Mouse (Mus musculus) midbrain, embryonic 10.5 days (tissue): ENCODE results near the gene Inka1. TPM values are rescaled to one million over a fixed set of nuclear protein-coding genes. Genes with fewer than 3 reads are reported as not detected.

Experiments used
- DNase-seq: peaks from one replicate; pipeline ENCODE4 v3.0.0-alpha.2; 2017; ENCODE audit warnings: low spot score
- H3K27ac ChIP-seq: fragments of 300-500 bp; sonication (generic); replicated peaks from 2 replicates; pipeline ENCODE4 v1.5.1; 2016; ENCODE audit warnings: mild to moderate bottlenecking
- H3K27me3 ChIP-seq: fragments of 300-500 bp; sonication (generic); 2 replicates; pipeline ENCODE4 v1.6.1; 2016; ENCODE audit warnings: low read depth, mild to moderate bottlenecking; ENCODE audit not compliant: poor library complexity, severe bottlenecking
- H3K36me3 ChIP-seq: fragments of 300-500 bp; sonication (generic); 2 replicates; pipeline ENCODE4 v1.6.1; 2016; ENCODE audit warnings: mild to moderate bottlenecking, moderate library complexity
- H3K4me1 ChIP-seq: fragments of 300-500 bp; sonication (generic); 2 replicates; pipeline ENCODE4 v1.6.1; 2016
- H3K4me3 ChIP-seq: fragments of 300-500 bp; sonication (generic); 2 replicates; pipeline ENCODE4 v1.5.1; 2016; ENCODE audit warnings: mild to moderate bottlenecking, moderate library complexity
- H3K9me3 ChIP-seq: fragments of 300-500 bp; sonication (generic); replicated peaks from 2 replicates; pipeline ENCODE4 v1.6.1; 2016; ENCODE audit warnings: mild to moderate bottlenecking
- WGBS: fragments of 180-500 bp; shearing (Covaris S2); methylation state at CpG from one replicate; pipeline ENCODE4 v1.1.7; 2016; 5-methylcytosine and 5-hydroxymethylcytosine counted together
- polyA plus RNA-seq: library from polyadenylated mRNA; unstranded; fragments of >200 nt; fragmentation: Nextera tagmentation; extraction: Ambion mirVana; gene quantifications from 2 replicates; pipeline ENCODE4 v1.2.1, GENCODE M21; 2016

Inka1 gene
- polyA plus RNA-seq, 1 experiment from 2014 or later = 32.1 TPM

DNA sequence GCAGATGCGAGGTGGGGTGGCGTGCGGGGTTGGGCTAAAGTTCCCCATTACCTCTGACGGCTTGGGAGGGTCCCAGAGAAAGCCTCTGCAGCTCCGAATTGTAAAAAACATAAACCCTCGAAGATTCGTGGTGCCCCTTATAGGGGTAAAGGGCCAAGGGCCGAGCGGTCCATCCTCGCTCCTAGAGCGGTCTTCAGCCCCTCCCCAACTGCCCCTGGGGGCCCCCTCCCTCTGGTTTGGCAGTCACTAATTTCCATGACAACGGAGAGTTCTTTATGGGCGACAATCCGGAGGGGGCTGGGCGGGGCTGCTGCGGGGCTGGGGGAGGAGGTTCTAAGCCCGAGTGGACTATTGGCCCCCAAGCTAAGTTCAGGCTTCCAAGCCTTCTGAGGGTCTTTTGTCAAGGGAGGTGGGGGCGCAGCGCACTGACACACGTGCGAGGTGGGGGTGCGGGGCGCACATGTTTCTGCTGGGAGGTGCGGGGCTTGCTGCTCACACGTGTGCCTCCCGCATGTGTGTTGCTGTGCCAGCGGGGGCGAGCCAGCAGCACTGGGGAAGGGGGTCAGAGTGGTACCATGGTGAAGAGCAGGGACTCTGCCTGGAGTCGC is 49.4 kb downstream of the Inka1 start:
- peak overlapping the region; percentile 89 for H3K27ac ChIP-seq
- peaks cover 46% of the 10 kb centered on the region for H3K4me1 ChIP-seq
- H3K27me3 ChIP-seq = peaks cover 38% of the 10 kb centered on the region

GRCm38 (mm10) chr9:107935790-107936214 is 49.9 kb downstream of the Inka1 start:
- Histone ChIP-seq H3K4me1 (peaks cover 46% of the 10 kb centered on the region), H3K4me3 (peak overlapping the region; percentile 75), H3K9me3 (no peaks in the 10 kb centered on the region), H3K27ac (peak overlapping the region; percentile 89), H3K27me3 (peaks cover 38% of the 10 kb centered on the region), H3K36me3 (no peaks in the 10 kb centered on the region)
- peak; percentile 57 for DNase-seq
- WGBS = under 1% methylated on average over 41 of the region's 41 CpGs

More for the DNA sequence above, 49.4 kb downstream of the Inka1 start:
- WGBS = 1% methylated on average over 29 of the region's 29 CpGs
- H3K36me3 ChIP-seq = no peaks in the 10 kb centered on the region
- DNase-seq = no peak
- H3K9me3 ChIP-seq = no peaks in the 10 kb centered on the region
- H3K4me3 ChIP-seq = peak overlapping the region; percentile 75

DNA sequence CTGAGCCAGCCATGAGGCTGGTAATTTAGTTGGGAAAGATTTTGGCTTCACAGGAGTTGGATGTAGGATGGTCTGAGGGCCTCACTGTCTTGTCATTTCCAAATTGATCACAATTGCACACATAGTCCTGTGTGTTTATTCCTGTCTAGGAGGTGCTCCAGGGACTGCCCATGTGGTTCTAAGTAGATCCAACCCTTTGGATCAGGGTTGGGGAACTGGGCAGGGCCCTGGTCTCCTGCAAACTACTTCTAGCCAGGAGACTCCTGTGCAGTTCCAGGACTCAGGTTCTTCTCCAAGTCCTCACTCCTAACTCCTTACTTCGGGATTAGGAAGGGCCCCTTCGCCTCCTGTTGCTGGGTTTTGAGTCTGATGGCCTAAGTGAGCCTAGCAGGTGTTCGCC is 50.3 kb downstream of the Inka1 start, which contains the start of gene Camkv:
Gene Camkv (plus strand): TSS at position 301 of the 400 bp plus-strand sequence.
- Histone ChIP-seq H3K4me1 (peaks cover 46% of the 10 kb centered on the region), H3K9me3 (no peaks in the 10 kb centered on the region), H3K4me3 (peak within 1 kb of the TSS; percentile 75), H3K27me3 (peaks cover 38% of the 10 kb centered on the region), H3K36me3 (no peaks in the 10 kb centered on the region), H3K27ac (peak within 1 kb of the TSS; percentile 89)
- WGBS = 6% methylated on average over 3 of the region's 3 CpGs
- DNase-seq = no peak

Other genes with a start within 250 kb of the Inka1 start
- 200 and 220 TPM in 2 replicates for gene Rbm5, start 214.9 kb downstream of the Inka1 start, polyA plus RNA-seq
- gene Rbm6, start 112.6 kb downstream of the Inka1 start, polyA plus RNA-seq = 101 and 115 TPM in 2 replicates
- gene Mon1a, start 97.7 kb downstream of the Inka1 start, polyA plus RNA-seq = 11.6 and 15.3 TPM in 2 replicates
- gene Mst1r, start 79.0 kb downstream of the Inka1 start, polyA plus RNA-seq = 0.78 and 0.79 TPM in 2 replicates
- gene Actl11, start 57.4 kb downstream of the Inka1 start, polyA plus RNA-seq = not detected in 2 replicates
- 20.9 and 23.0 TPM in 2 replicates for gene Camkv, start 50.2 kb downstream of the Inka1 start, polyA plus RNA-seq
- 35.8 and 41.7 TPM in 2 replicates for gene Traip, start 35.7 kb downstream of the Inka1 start, polyA plus RNA-seq
- gene Uba7, start 10.4 kb downstream of the Inka1 start, polyA plus RNA-seq = 6.5 and 8.1 TPM in 2 replicates
- gene Gm20661, start 2.8 kb downstream of the Inka1 start, polyA plus RNA-seq = 0.83 and 1.2 TPM in 2 replicates
- 2.2 and 3.2 TPM in 2 replicates for gene Cdhr4, start 6.6 kb upstream of the Inka1 start, polyA plus RNA-seq
- 0.07 TPM in 1 of 2 replicates, not detected in the other for gene Gm20662, start 10.5 kb upstream of the Inka1 start, polyA plus RNA-seq
- 53.8 and 64.0 TPM in 2 replicates for gene Ip6k1, start 16.6 kb upstream of the Inka1 start, polyA plus RNA-seq
- gene Gmppb, start 63.4 kb upstream of the Inka1 start, polyA plus RNA-seq = 26.0 and 26.2 TPM in 2 replicates
- 2.6 and 3.8 TPM in 2 replicates for gene Amigo3, start 67.3 kb upstream of the Inka1 start, polyA plus RNA-seq
- gene Mst1, start 94.6 kb upstream of the Inka1 start, polyA plus RNA-seq = 0.78 and 0.87 TPM in 2 replicates
- gene Rnf123, start 97.5 kb upstream of the Inka1 start, polyA plus RNA-seq = 32.2 and 39.6 TPM in 2 replicates
- gene Apeh, start 108.7 kb upstream of the Inka1 start, polyA plus RNA-seq = 71.2 and 80.2 TPM in 2 replicates
- 1.1 and 1.7 TPM in 2 replicates for gene Bsn, start 204.5 kb upstream of the Inka1 start, polyA plus RNA-seq